Mouse (Mus musculus): ENCODE data around the gene Itgb4. TPM values are rescaled to one million over a fixed set of nuclear protein-coding genes. Genes with fewer than 3 reads are reported as not detected.

The Itgb4 gene
- polyA plus RNA-seq (2015; fragmentation: Nextera tagmentation; extraction: Ambion mirVana): 0.21 and 0.34 TPM in 2 replicates

GRCm38 (mm10) chr11:115974309-115975082, at the start of gene Itgb4:
Gene Itgb4, plus strand, starts transcription at chr11:115974709.
- Histone ChIP-seq H3K4me3 (ENCODE audit: low read depth, low read length) (peak within 1 kb of the TSS; percentile 51), H3K9ac (replicated peaks) (peak within 1 kb of the TSS; percentile 46; the same call in 1 of the 2 replicates), H3K27ac (ENCODE audit: low read depth) (no peak within 1 kb of the TSS), H3K9me3 (ENCODE audit: low read length) (no peaks in the 10 kb centered on the region), H3K27me3 (ENCODE audit: insufficient read depth, low read length) (peaks cover 31% of the 10 kb centered on the region), H3K4me2 (ENCODE audit: low read depth, low read length) (peak within 1 kb of the TSS; percentile 79), H3K36me3 (replicated peaks; ENCODE audit: insufficient read depth, low read length) (no peaks in the 10 kb centered on the region), H3K4me1 (ENCODE audit: insufficient read depth) (peaks cover 13% of the 10 kb centered on the region)
- TF ChIP-seq CTCF (IDR thresholded peaks at IDR 0.05; ENCODE audit: low read depth): peak; percentile 34
- TF ChIP-seq EP300 (IDR thresholded peaks at IDR 0.05; ENCODE audit: low read depth): no peak
- DNase-seq: peak; percentile 57
- ATAC-seq: peak; percentile 73
- WGBS (ENCODE audit: insufficient replicate concordance): 13% methylated on average over 44 of the region's 58 CpGs

- Histone ChIP-seq H3K27me3 (ENCODE audit: insufficient read depth, low read length) (no peaks in the 10 kb centered on the region), H3K4me1 (ENCODE audit: insufficient read depth) (peaks cover 10% of the 10 kb centered on the region), H3K9me3 (ENCODE audit: low read length) (no peaks in the 10 kb centered on the region), H3K9ac (replicated peaks) (no peak overlapping the region), H3K27ac (ENCODE audit: low read depth) (no peak overlapping the region), H3K4me2 (ENCODE audit: low read depth, low read length) (no peak overlapping the region), H3K36me3 (replicated peaks; ENCODE audit: insufficient read depth, low read length) (peaks cover 16% of the 10 kb centered on the region), H3K4me3 (ENCODE audit: low read depth, low read length) (no peak overlapping the region)
- no peak for TF ChIP-seq EP300 (IDR thresholded peaks at IDR 0.05; ENCODE audit: low read depth)
- TF ChIP-seq CTCF (IDR thresholded peaks at IDR 0.05; ENCODE audit: low read depth): no peak
- WGBS (ENCODE audit: insufficient replicate concordance): 81% methylated on average over 8 of the region's 8 CpGs
- DNase-seq: no peak
- no peak for ATAC-seq
Measured at GRCm38 (mm10) chr11:115929031-115929430, 45.5 kb upstream of the Itgb4 start.

GRCm38 (mm10) chr11:115929818-115930217, 44.7 kb upstream of the Itgb4 start:
- no peak overlapping the region for H3K4me3 ChIP-seq (ENCODE audit: low read depth, low read length)
- ATAC-seq: no peak
- WGBS (ENCODE audit: insufficient replicate concordance): 49% methylated on average over 3 of the region's 3 CpGs

GRCm38 (mm10) chr11:115931235-115931634, 43.3 kb upstream of the Itgb4 start:
- no peaks in the 10 kb centered on the region for H3K9me3 ChIP-seq (ENCODE audit: low read length)
- no peak overlapping the region for H3K4me3 ChIP-seq (ENCODE audit: low read depth, low read length)
- H3K4me2 ChIP-seq (ENCODE audit: low read depth, low read length): no peak overlapping the region
- ATAC-seq (no peak), DNase-seq (no peak)
- no peaks in the 10 kb centered on the region for H3K27me3 ChIP-seq (ENCODE audit: insufficient read depth, low read length)
- peaks cover 18% of the 10 kb centered on the region for H3K4me1 ChIP-seq (ENCODE audit: insufficient read depth)
- H3K9ac ChIP-seq (replicated peaks): no peak overlapping the region
- H3K36me3 ChIP-seq (replicated peaks; ENCODE audit: insufficient read depth, low read length): peaks cover 18% of the 10 kb centered on the region
- WGBS (ENCODE audit: insufficient replicate concordance): 70% methylated on average over 3 of the region's 3 CpGs
- no peak overlapping the region for H3K27ac ChIP-seq (ENCODE audit: low read depth)
- TF ChIP-seq CTCF (IDR thresholded peaks at IDR 0.05; ENCODE audit: low read depth) (no peak), EP300 (IDR thresholded peaks at IDR 0.05; ENCODE audit: low read depth) (no peak)

More at GRCm38 (mm10) chr11:115929818-115930217, 44.7 kb upstream of the Itgb4 start:
- no peak for TF ChIP-seq EP300 (IDR thresholded peaks at IDR 0.05; ENCODE audit: low read depth)
- TF ChIP-seq CTCF (IDR thresholded peaks at IDR 0.05; ENCODE audit: low read depth): no peak
- H3K4me2 ChIP-seq (ENCODE audit: low read depth, low read length): no peak overlapping the region
- peaks cover 13% of the 10 kb centered on the region for H3K36me3 ChIP-seq (replicated peaks; ENCODE audit: insufficient read depth, low read length)
- no peaks in the 10 kb centered on the region for H3K27me3 ChIP-seq (ENCODE audit: insufficient read depth, low read length)
- H3K9ac ChIP-seq (replicated peaks): no peak overlapping the region
- no peak overlapping the region for H3K27ac ChIP-seq (ENCODE audit: low read depth)
- peaks cover 18% of the 10 kb centered on the region for H3K4me1 ChIP-seq (ENCODE audit: insufficient read depth)
- H3K9me3 ChIP-seq (ENCODE audit: low read length): no peaks in the 10 kb centered on the region
- DNase-seq: no peak

GRCm38 (mm10) chr11:115933108-115933746, 41.3 kb upstream of the Itgb4 start, which contains the start of the genes Sap30bp and Recql5:
Gene Sap30bp, plus strand, starts transcription at chr11:115933282.
Gene Recql5, minus strand, starts transcription at chr11:115933477.
- TF ChIP-seq CTCF (IDR thresholded peaks at IDR 0.05; ENCODE audit: low read depth) (no peak), EP300 (IDR thresholded peaks at IDR 0.05; ENCODE audit: low read depth) (peak; percentile 38; the same call in 1 of the 2 replicates)
- ATAC-seq: peak; percentile 100
- DNase-seq: peak; percentile 98
- peak within 1 kb of the TSS; percentile 52 for H3K27ac ChIP-seq (ENCODE audit: low read depth)
- peak within 1 kb of the TSS; percentile 89 for H3K4me2 ChIP-seq (ENCODE audit: low read depth, low read length)
- H3K9ac ChIP-seq (replicated peaks): peak within 1 kb of the TSS; percentile 82
- no peaks in the 10 kb centered on the region for H3K27me3 ChIP-seq (ENCODE audit: insufficient read depth, low read length)
- no peaks in the 10 kb centered on the region for H3K9me3 ChIP-seq (ENCODE audit: low read length)
- peaks cover 18% of the 10 kb centered on the region for H3K4me1 ChIP-seq (ENCODE audit: insufficient read depth)
- peak within 1 kb of the TSS; percentile 88 for H3K4me3 ChIP-seq (ENCODE audit: low read depth, low read length)
- WGBS (ENCODE audit: insufficient replicate concordance): under 1% methylated on average over 28 of the region's 28 CpGs
- peaks cover 22% of the 10 kb centered on the region for H3K36me3 ChIP-seq (replicated peaks; ENCODE audit: insufficient read depth, low read length)

GRCm38 (mm10) chr11:115933747-115934110, 40.8 kb upstream of the Itgb4 start:
- WGBS (ENCODE audit: insufficient replicate concordance): under 1% methylated on average over 16 of the region's 16 CpGs
- peak overlapping the region; percentile 52; the same call in 1 of the 2 replicates for H3K27ac ChIP-seq (ENCODE audit: low read depth)
- H3K4me1 ChIP-seq (ENCODE audit: insufficient read depth): peaks cover 18% of the 10 kb centered on the region
- H3K9me3 ChIP-seq (ENCODE audit: low read length): no peaks in the 10 kb centered on the region
- H3K9ac ChIP-seq (replicated peaks): peak overlapping the region; percentile 82
- ATAC-seq (peak; percentile 43), DNase-seq (no peak)
- H3K4me3 ChIP-seq (ENCODE audit: low read depth, low read length): peak overlapping the region; percentile 88
- no peaks in the 10 kb centered on the region for H3K27me3 ChIP-seq (ENCODE audit: insufficient read depth, low read length)
- H3K4me2 ChIP-seq (ENCODE audit: low read depth, low read length): peak overlapping the region; percentile 88
- TF ChIP-seq CTCF (IDR thresholded peaks at IDR 0.05; ENCODE audit: low read depth) (no peak), EP300 (IDR thresholded peaks at IDR 0.05; ENCODE audit: low read depth) (no peak)
- peaks cover 25% of the 10 kb centered on the region for H3K36me3 ChIP-seq (replicated peaks; ENCODE audit: insufficient read depth, low read length)
